Mouse (Mus musculus): Measurements from ENCODE around the gene Gm38431. TPM values are rescaled to one million over a fixed set of nuclear protein-coding genes. Genes with fewer than 3 reads are reported as not detected.
A peak's percentile ranks its signal among the peaks of the same experiment; 100 is the strongest.

Gene Gm38431
- polyA plus RNA-seq, 1 experiment from 2014 or later, result 0.91 TPM

GRCm38 (mm10) chr9:21081127-21081526, 10.7 kb downstream of the Gm38431 start:
- ATAC-seq (replicated peaks; ENCODE audit: low FRiP score, low read depth) (no peak), DNase-seq (ENCODE audit: low spot score) (no peak)
- H3K4me3 ChIP-seq (replicated peaks; ENCODE audit: low read depth, low read length), result no peak overlapping the region
- H3K4me1 ChIP-seq (replicated peaks; ENCODE audit: insufficient read depth, low read length), result no peaks in the 10 kb centered on the region
- no peak overlapping the region for H3K27ac ChIP-seq
- TF ChIP-seq CTCF (IDR thresholded peaks at IDR 0.05; ENCODE audit: low read depth), result no peak
- H3K27me3 ChIP-seq (ENCODE audit: insufficient read depth, low read length), result no peaks in the 10 kb centered on the region
- 95% methylated on average over 9 of the region's 9 CpGs for WGBS
- H3K36me3 ChIP-seq (ENCODE audit: insufficient read depth, low read length), result peaks cover 86% of the 10 kb centered on the region
- H3K9me3 ChIP-seq (replicated peaks; ENCODE audit: low read length), result no peaks in the 10 kb centered on the region
- H3K9ac ChIP-seq (ENCODE audit: low read depth, low read length), result no peak overlapping the region
- H3K4me2 ChIP-seq (ENCODE audit: low read length), result no peak overlapping the region

DNA sequence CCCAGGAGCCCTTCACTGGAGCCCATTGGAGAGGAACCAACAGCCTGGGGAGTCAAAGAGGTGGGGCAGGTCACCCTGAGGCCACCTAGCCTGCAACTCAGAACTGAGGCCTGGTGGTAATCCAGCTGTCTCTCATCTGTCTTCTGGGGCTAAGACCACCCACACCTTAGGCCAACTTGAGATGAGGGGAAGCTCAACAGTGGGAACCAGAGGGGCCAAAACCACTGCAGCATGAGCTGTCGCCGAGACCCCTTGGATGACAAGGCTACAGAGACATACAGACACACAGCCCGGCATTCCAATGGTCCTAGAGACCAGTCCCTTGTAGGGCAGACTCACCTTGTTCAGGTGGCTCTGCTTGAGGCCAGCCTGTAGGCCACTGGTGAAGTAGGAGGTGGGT, 16.2 kb downstream of the Gm38431 start:
- H3K4me1 ChIP-seq (replicated peaks; ENCODE audit: insufficient read depth, low read length), result 0 out of 2 replicates have a peak, but pooled peaks cover 9% of the 10 kb centered on the region
- ATAC-seq (replicated peaks; ENCODE audit: low FRiP score, low read depth) (no peak), DNase-seq (ENCODE audit: low spot score) (no peak)
- H3K36me3 ChIP-seq (ENCODE audit: insufficient read depth, low read length), result peaks cover 46% of the 10 kb centered on the region
- no peak overlapping the region for H3K4me3 ChIP-seq (replicated peaks; ENCODE audit: low read depth, low read length)
- no peaks in the 10 kb centered on the region for H3K27me3 ChIP-seq (ENCODE audit: insufficient read depth, low read length)
- H3K9ac ChIP-seq (ENCODE audit: low read depth, low read length), result no peak overlapping the region
- no peaks in the 10 kb centered on the region for H3K9me3 ChIP-seq (replicated peaks; ENCODE audit: low read length)
- no peak for TF ChIP-seq CTCF (IDR thresholded peaks at IDR 0.05; ENCODE audit: low read depth)
- 100% methylated on average over 3 of the region's 3 CpGs for WGBS
- no peak overlapping the region for H3K27ac ChIP-seq
- no peak overlapping the region for H3K4me2 ChIP-seq (ENCODE audit: low read length)

GRCm38 (mm10) chr9:21074173-21074572, 17.6 kb downstream of the Gm38431 start:
- no peak for TF ChIP-seq CTCF (IDR thresholded peaks at IDR 0.05; ENCODE audit: low read depth)
- 75% methylated on average over 1 of the region's 1 CpGs for WGBS
- ATAC-seq (replicated peaks; ENCODE audit: low FRiP score, low read depth), result no peak
- no peak overlapping the region for H3K4me2 ChIP-seq (ENCODE audit: low read length)
- H3K27me3 ChIP-seq (ENCODE audit: insufficient read depth, low read length), result no peaks in the 10 kb centered on the region
- H3K4me1 ChIP-seq (replicated peaks; ENCODE audit: insufficient read depth, low read length), result 0 out of 2 replicates have a peak, but pooled peaks cover 9% of the 10 kb centered on the region
- no peaks in the 10 kb centered on the region for H3K9me3 ChIP-seq (replicated peaks; ENCODE audit: low read length)
- no peak overlapping the region for H3K4me3 ChIP-seq (replicated peaks; ENCODE audit: low read depth, low read length)
- no peak for DNase-seq (ENCODE audit: low spot score)
- peak overlapping the region; percentile 75 for H3K27ac ChIP-seq
- 0 out of 2 replicates have a peak overlapping the region, but pooled peaks have one; percentile 8 for H3K9ac ChIP-seq (ENCODE audit: low read depth, low read length)
- peaks cover 39% of the 10 kb centered on the region for H3K36me3 ChIP-seq (ENCODE audit: insufficient read depth, low read length)

DNA sequence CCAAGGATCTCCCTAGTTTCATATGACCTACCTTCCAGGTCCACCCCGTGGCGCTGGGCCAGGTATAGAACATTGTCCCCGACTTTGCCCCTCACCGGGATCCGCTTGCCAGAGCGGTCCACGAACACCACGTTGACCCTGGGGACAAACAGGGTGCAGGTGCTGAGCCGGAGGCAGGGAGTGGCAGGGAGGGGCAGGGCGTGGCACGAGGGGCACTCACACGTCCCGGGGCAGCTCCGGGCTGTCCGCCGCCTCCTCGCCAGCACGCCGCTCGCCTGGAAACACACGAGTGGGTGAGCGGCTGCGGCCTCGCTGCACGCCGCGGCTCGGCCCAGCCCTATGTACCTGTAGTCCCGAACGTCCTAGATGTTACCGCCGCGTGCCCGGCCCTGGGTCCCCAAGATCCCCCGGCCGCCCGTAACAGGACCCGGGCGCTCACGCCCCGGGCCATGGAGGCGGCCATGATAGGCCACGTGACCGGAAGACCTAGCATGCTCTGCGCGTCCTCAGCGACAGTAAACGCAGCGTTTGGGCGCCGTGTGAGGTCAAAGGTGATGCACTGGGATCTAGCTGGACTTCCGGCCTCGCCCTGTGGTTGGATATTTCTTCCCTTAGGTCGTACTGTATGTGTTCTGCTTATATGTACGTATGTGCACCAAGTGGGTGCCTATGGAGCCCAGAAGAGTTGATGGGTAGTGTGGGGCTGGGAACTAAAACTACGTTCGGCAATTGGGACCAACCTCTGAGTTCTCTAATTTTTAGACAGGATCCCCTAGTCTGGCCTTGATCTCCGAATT, 18.6 kb downstream of the Gm38431 start, which contains the start of the genes Gm49373 and Fdx1l:
Gm49373 (minus strand) TSS at position 53 of the 797 bp plus-strand sequence.
Fdx1l (minus strand) TSS at position 571 of the 797 bp plus-strand sequence.
- Histone ChIP-seq H3K4me3 (replicated peaks; ENCODE audit: low read depth, low read length) (peak within 1 kb of the TSS; percentile 83), H3K36me3 (ENCODE audit: insufficient read depth, low read length) (peaks cover 30% of the 10 kb centered on the region), H3K4me1 (replicated peaks; ENCODE audit: insufficient read depth, low read length) (0 out of 2 replicates have a peak, but pooled peaks cover 9% of the 10 kb centered on the region), H3K9ac (ENCODE audit: low read depth, low read length) (peak within 1 kb of the TSS; percentile 88), H3K27me3 (ENCODE audit: insufficient read depth, low read length) (no peaks in the 10 kb centered on the region), H3K9me3 (replicated peaks; ENCODE audit: low read length) (no peaks in the 10 kb centered on the region), H3K27ac (peak within 1 kb of the TSS; percentile 75), H3K4me2 (ENCODE audit: low read length) (peak within 1 kb of the TSS; percentile 95)
- TF ChIP-seq CTCF (IDR thresholded peaks at IDR 0.05; ENCODE audit: low read depth), result 0 out of 2 replicates have a peak, but pooled peaks have one; percentile 1
- WGBS, result 2% methylated on average over 57 of the region's 58 CpGs
- DNase-seq (ENCODE audit: low spot score) (peak; percentile 96), ATAC-seq (replicated peaks; ENCODE audit: low FRiP score, low read depth) (peak; percentile 92)

- peak overlapping the region; percentile 83 for H3K4me3 ChIP-seq (replicated peaks; ENCODE audit: low read depth, low read length)
- H3K4me1 ChIP-seq (replicated peaks; ENCODE audit: insufficient read depth, low read length), result 0 out of 2 replicates have a peak, but pooled peaks cover 9% of the 10 kb centered on the region
- no peaks in the 10 kb centered on the region for H3K9me3 ChIP-seq (replicated peaks; ENCODE audit: low read length)
- peaks cover 31% of the 10 kb centered on the region for H3K36me3 ChIP-seq (ENCODE audit: insufficient read depth, low read length)
- H3K27me3 ChIP-seq (ENCODE audit: insufficient read depth, low read length), result no peaks in the 10 kb centered on the region
- 0 out of 2 replicates have a peak overlapping the region, but pooled peaks have one; percentile 75 for H3K27ac ChIP-seq
- WGBS, result 8% methylated on average over 4 of the region's 4 CpGs
- DNase-seq (ENCODE audit: low spot score) (no peak), ATAC-seq (replicated peaks; ENCODE audit: low FRiP score, low read depth) (no peak; the same call in 1 of the 2 replicates)
- peak overlapping the region; percentile 95 for H3K4me2 ChIP-seq (ENCODE audit: low read length)
- peak overlapping the region; percentile 88 for H3K9ac ChIP-seq (ENCODE audit: low read depth, low read length)
- no peak for TF ChIP-seq CTCF (IDR thresholded peaks at IDR 0.05; ENCODE audit: low read depth)
Measured at GRCm38 (mm10) chr9:21072641-21073040, 19.2 kb downstream of the Gm38431 start.

- H3K4me3 ChIP-seq (replicated peaks; ENCODE audit: low read depth, low read length), result no peak within 1 kb of the TSS
- no peak within 1 kb of the TSS for H3K27ac ChIP-seq
- H3K4me1 ChIP-seq (replicated peaks; ENCODE audit: insufficient read depth, low read length), result 0 out of 2 replicates have a peak, but pooled peaks cover 1% of the 10 kb centered on the region
- H3K9ac ChIP-seq (ENCODE audit: low read depth, low read length), result no peak within 1 kb of the TSS
- no peak for TF ChIP-seq CTCF (IDR thresholded peaks at IDR 0.05; ENCODE audit: low read depth)
- ATAC-seq (replicated peaks; ENCODE audit: low FRiP score, low read depth), result no peak
- no peaks in the 10 kb centered on the region for H3K27me3 ChIP-seq (ENCODE audit: insufficient read depth, low read length)
- WGBS, result 87% methylated on average over 27 of the region's 27 CpGs
- H3K36me3 ChIP-seq (ENCODE audit: insufficient read depth, low read length), result peaks cover 18% of the 10 kb centered on the region; the same call in 1 of the 2 replicates
- H3K9me3 ChIP-seq (replicated peaks; ENCODE audit: low read length), result no peaks in the 10 kb centered on the region
- H3K4me2 ChIP-seq (ENCODE audit: low read length), result no peak within 1 kb of the TSS
- DNase-seq (ENCODE audit: low spot score), result no peak
Measured at GRCm38 (mm10) chr9:21067006-21067684, 24.7 kb downstream of the Gm38431 start, which contains the start of gene Zglp1. Gene Zglp1 (minus strand): TSS chr9:21067093.
